Mouse (Mus musculus) C2C12 (cell line): ENCODE measurements around the gene Mtf1.

ENCODE experiments used
- CTCF ChIP-seq: IDR thresholded peaks from one replicate; pipeline ENCODE4 v1.5.1; 2011; ENCODE audit not compliant: control insufficient read depth, insufficient read depth, insufficient read length
- MAX ChIP-seq: IDR thresholded peaks from one replicate; pipeline ENCODE4 v1.6.1; 2011; ENCODE audit warnings: mild to moderate bottlenecking, control low read depth
- MYOD1 ChIP-seq: IDR thresholded peaks from one replicate; pipeline ENCODE4 v1.6.1; 2011; ENCODE audit warnings: low read depth; ENCODE audit not compliant: control insufficient read depth, insufficient read length
- MYOG ChIP-seq: IDR thresholded peaks from one replicate; pipeline ENCODE4 v1.6.1; 2011; ENCODE audit not compliant: control insufficient read depth, insufficient read length; ENCODE audit errors: extremely low read depth
- USF1 ChIP-seq: IDR thresholded peaks from one replicate; pipeline ENCODE4 v1.6.1; 2011; ENCODE audit warnings: low read depth, mild to moderate bottlenecking, control low read depth, moderate library complexity

- no peak for TF ChIP-seq USF1
- no peak for TF ChIP-seq CTCF
- TF ChIP-seq MAX = no peak
- TF ChIP-seq MYOD1 = no peak
- TF ChIP-seq MYOG = no peak
These were observed 40.7 kb upstream of the Mtf1 start for GRCm38 (mm10) chr4:124761201-124761600.
